Mouse (Mus musculus): ENCODE measurements at regions not wholly inside any gene's neighbourhood (a gene's known extent, or its start where the extent isn't known, plus 50 kb on each side); places are given as distances from the start of the nearest gene placed in this dataset.
A peak's percentile ranks its signal among the peaks of the same experiment; 100 is the strongest.

DNA sequence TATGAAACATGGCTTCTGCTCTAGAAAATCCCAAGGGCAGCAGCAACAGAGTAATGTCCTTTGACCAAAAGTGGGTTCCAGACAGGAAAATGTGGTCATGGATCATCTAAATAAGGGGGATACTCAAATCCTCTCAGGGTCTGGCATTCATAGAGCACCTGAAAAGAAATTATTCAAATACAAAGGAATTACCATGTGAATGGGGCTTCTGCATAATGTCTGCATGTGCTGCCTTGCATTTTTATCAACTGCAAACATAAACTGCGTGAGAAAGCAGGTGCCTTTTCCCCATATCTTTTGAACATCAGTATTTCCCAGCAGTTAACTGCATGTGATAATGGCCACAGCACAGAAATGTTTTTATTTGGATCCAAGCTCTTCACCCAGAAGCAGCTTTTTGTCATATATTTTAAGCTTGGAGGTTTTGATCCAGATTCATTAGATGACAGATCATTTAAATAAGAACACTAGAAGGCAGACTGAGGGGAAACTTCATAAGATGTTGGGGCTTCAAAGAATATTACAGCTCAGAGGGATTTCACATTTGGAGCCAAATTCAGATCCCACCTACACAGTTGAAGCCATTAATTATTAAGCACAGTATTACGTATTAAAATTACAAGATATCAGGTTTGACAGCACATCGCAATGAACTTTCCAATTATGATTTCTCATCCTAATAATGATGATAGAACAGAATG, 527.8 kb downstream of the Gm11232 start:
- no peak overlapping the region for H3K4me2 ChIP-seq (replicated peaks; ENCODE audit: low read depth, low read length, severe bottlenecking)
- H3K36me3 ChIP-seq (ENCODE audit: control insufficient read depth, insufficient read depth, low read length), result no peaks in the 10 kb centered on the region
- H3K27ac ChIP-seq (replicated peaks; ENCODE audit: low read depth, low read length), result no peak overlapping the region
- DNase-seq (ENCODE audit: low spot score), result no peak
- no peak for TF ChIP-seq POLR2A (IDR thresholded peaks at IDR 0.05; ENCODE audit: borderline replicate concordance, extremely low read depth, insufficient read depth, insufficient read length)
- H3K4me3 ChIP-seq (replicated peaks; ENCODE audit: low read length), result no peak overlapping the region
- no peak overlapping the region for H3K9ac ChIP-seq (ENCODE audit: low read depth, low read length, severe bottlenecking)
- H3K4me1 ChIP-seq (ENCODE audit: control insufficient read depth, insufficient read depth, low read length), result no peaks in the 10 kb centered on the region
- H3K9me3 ChIP-seq (ENCODE audit: control insufficient read depth, low read length), result no peaks in the 10 kb centered on the region
- 89% methylated on average over 3 of the region's 3 CpGs for WGBS
- H3K27me3 ChIP-seq (ENCODE audit: control insufficient read depth, insufficient read depth, low read length), result no peaks in the 10 kb centered on the region
- ATAC-seq (ENCODE audit: low FRiP score, low read depth), result no peak

DNA sequence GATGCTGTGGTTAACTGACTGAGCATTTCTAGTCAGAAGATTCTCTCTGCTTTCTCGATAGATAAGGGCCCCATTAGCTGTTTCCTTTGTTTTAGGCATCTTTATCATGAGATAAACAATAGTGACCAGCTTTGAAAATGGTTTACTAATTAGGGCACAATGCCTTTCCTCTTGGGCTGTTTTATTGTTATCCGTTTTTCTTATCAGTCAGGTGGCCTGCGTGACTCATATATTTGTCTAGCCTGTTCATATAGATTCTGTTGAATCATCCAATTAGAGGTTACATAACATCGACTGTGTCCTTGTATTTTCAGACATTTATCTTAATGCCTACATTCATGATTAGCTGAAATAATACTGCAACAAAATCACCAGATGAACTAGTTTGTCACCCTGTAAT, 531.1 kb downstream of the Gm11232 start:
- H3K4me2 ChIP-seq (replicated peaks; ENCODE audit: low read depth, low read length, severe bottlenecking), result no peak overlapping the region
- no peak overlapping the region for H3K27ac ChIP-seq (replicated peaks; ENCODE audit: low read depth, low read length)
- ATAC-seq (ENCODE audit: low FRiP score, low read depth), result no peak
- DNase-seq (ENCODE audit: low spot score), result no peak
- no peak overlapping the region for H3K4me3 ChIP-seq (replicated peaks; ENCODE audit: low read length)
- H3K9me3 ChIP-seq (ENCODE audit: control insufficient read depth, low read length), result no peaks in the 10 kb centered on the region
- no peak for TF ChIP-seq POLR2A (IDR thresholded peaks at IDR 0.05; ENCODE audit: borderline replicate concordance, extremely low read depth, insufficient read depth, insufficient read length)
- no peaks in the 10 kb centered on the region for H3K36me3 ChIP-seq (ENCODE audit: control insufficient read depth, insufficient read depth, low read length)
- H3K9ac ChIP-seq (ENCODE audit: low read depth, low read length, severe bottlenecking), result no peak overlapping the region
- 82% methylated on average over 4 of the region's 4 CpGs for WGBS
- no peaks in the 10 kb centered on the region for H3K27me3 ChIP-seq (ENCODE audit: control insufficient read depth, insufficient read depth, low read length)
- no peaks in the 10 kb centered on the region for H3K4me1 ChIP-seq (ENCODE audit: control insufficient read depth, insufficient read depth, low read length)

DNA sequence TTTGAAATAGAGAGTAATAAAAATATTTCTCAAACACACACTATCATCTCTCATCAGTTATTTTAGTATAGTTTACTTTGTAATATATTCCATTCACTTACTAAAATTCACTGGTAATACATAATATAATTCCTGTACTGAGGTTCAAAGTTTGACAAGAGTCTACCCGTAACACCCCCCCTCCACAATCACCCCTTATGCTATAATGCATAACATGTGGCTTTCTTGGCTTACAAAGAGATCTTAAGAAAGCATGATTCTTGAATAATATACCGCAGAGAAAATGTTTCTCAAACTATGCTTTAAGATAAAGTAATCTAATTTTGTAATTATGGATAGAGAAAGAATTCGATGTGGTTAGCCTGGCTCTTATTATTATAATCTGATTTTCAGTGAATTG, 539.7 kb downstream of the Gm11232 start:
- TF ChIP-seq POLR2A (IDR thresholded peaks at IDR 0.05; ENCODE audit: borderline replicate concordance, extremely low read depth, insufficient read depth, insufficient read length), result no peak
- Histone ChIP-seq H3K36me3 (ENCODE audit: control insufficient read depth, insufficient read depth, low read length) (no peaks in the 10 kb centered on the region), H3K27me3 (ENCODE audit: control insufficient read depth, insufficient read depth, low read length) (no peaks in the 10 kb centered on the region), H3K9ac (ENCODE audit: low read depth, low read length, severe bottlenecking) (no peak overlapping the region), H3K27ac (replicated peaks; ENCODE audit: low read depth, low read length) (no peak overlapping the region), H3K4me2 (replicated peaks; ENCODE audit: low read depth, low read length, severe bottlenecking) (no peak overlapping the region), H3K4me1 (ENCODE audit: control insufficient read depth, insufficient read depth, low read length) (no peaks in the 10 kb centered on the region), H3K9me3 (ENCODE audit: control insufficient read depth, low read length) (no peaks in the 10 kb centered on the region), H3K4me3 (replicated peaks; ENCODE audit: low read length) (no peak overlapping the region)
- no peak for DNase-seq (ENCODE audit: low spot score)
- 62% methylated on average over 3 of the region's 3 CpGs for WGBS
- ATAC-seq (ENCODE audit: low FRiP score, low read depth), result no peak

DNA sequence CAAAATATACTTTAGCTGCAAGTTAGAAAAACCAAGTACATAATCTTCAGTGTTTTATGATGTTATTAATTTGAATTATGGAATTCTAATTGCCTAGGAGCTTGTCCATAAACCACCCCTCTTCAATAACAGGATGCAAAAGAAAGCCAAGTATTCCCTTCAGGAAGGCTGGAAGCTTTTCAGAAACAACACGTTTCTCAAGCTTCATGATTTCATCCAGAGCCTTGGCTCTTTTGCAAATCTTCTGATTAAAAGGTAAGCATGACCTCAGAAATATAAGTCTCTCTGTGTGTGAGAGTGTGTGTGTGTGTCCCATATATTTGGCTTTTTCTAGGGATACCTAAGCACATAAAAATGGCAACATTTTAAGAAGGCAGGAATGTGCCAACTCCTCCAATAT, 570.0 kb downstream of the Gm11232 start:
- no peak for ATAC-seq (ENCODE audit: low FRiP score, low read depth)
- Histone ChIP-seq H3K4me1 (ENCODE audit: control insufficient read depth, insufficient read depth, low read length) (no peaks in the 10 kb centered on the region), H3K4me3 (replicated peaks; ENCODE audit: low read length) (no peak overlapping the region), H3K27me3 (ENCODE audit: control insufficient read depth, insufficient read depth, low read length) (no peaks in the 10 kb centered on the region), H3K9ac (ENCODE audit: low read depth, low read length, severe bottlenecking) (no peak overlapping the region), H3K9me3 (ENCODE audit: control insufficient read depth, low read length) (no peaks in the 10 kb centered on the region), H3K4me2 (replicated peaks; ENCODE audit: low read depth, low read length, severe bottlenecking) (no peak overlapping the region), H3K27ac (replicated peaks; ENCODE audit: low read depth, low read length) (no peak overlapping the region), H3K36me3 (ENCODE audit: control insufficient read depth, insufficient read depth, low read length) (no peaks in the 10 kb centered on the region)
- peak; percentile 63 for DNase-seq (ENCODE audit: low spot score)
- TF ChIP-seq POLR2A (IDR thresholded peaks at IDR 0.05; ENCODE audit: borderline replicate concordance, extremely low read depth, insufficient read depth, insufficient read length), result no peak
- 13% methylated on average over 1 of the region's 1 CpGs for WGBS

DNA sequence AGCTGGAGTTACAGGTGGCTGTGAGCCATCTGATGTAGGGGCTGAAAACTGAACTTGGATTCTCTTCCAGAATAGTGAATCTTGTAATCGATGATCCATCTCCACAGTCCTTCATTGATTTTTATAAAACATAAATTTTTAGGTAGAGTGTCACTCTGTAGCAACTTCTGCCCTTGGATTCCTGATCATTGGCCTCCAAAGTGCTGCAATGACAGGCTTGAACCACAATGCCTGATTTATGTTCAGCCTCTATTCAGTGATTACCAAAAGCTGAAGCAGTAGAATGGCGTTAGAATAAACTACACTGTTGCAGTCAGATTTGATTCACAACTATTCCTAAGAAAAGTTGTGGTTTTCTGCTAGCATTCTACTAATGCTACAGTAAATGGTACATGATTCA, 580.1 kb downstream of the Gm11232 start:
- H3K36me3 ChIP-seq (ENCODE audit: control insufficient read depth, insufficient read depth, low read length), result no peaks in the 10 kb centered on the region
- no peak for TF ChIP-seq POLR2A (IDR thresholded peaks at IDR 0.05; ENCODE audit: borderline replicate concordance, extremely low read depth, insufficient read depth, insufficient read length)
- ATAC-seq (ENCODE audit: low FRiP score, low read depth) (no peak), DNase-seq (ENCODE audit: low spot score) (no peak)
- no peaks in the 10 kb centered on the region for H3K4me1 ChIP-seq (ENCODE audit: control insufficient read depth, insufficient read depth, low read length)
- H3K9ac ChIP-seq (ENCODE audit: low read depth, low read length, severe bottlenecking), result no peak overlapping the region
- H3K4me3 ChIP-seq (replicated peaks; ENCODE audit: low read length), result no peak overlapping the region
- H3K4me2 ChIP-seq (replicated peaks; ENCODE audit: low read depth, low read length, severe bottlenecking), result no peak overlapping the region
- no peaks in the 10 kb centered on the region for H3K9me3 ChIP-seq (ENCODE audit: control insufficient read depth, low read length)
- H3K27me3 ChIP-seq (ENCODE audit: control insufficient read depth, insufficient read depth, low read length), result no peaks in the 10 kb centered on the region
- 87% methylated on average over 2 of the region's 2 CpGs for WGBS
- no peak overlapping the region for H3K27ac ChIP-seq (replicated peaks; ENCODE audit: low read depth, low read length)

DNA sequence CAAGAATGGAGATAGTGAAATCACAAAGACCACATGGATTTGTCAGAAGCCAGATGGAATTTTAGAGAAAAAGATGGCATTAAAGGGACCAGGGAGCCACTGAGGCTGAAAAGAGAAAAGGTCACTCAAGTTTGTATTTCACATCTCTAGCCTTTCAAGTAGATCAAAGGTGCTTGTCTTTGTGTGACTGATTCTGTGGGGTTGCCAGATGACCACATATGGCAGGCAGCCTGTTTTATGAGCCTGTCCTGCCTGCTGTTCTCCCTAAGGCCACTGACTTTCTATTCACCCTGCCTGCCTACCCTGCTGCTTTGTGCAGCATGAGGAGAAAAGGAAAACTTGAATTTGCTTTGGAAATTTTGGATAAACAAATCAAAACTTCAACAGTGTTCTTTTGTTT, 592.0 kb downstream of the Gm11232 start:
- Histone ChIP-seq H3K36me3 (ENCODE audit: control insufficient read depth, insufficient read depth, low read length) (no peaks in the 10 kb centered on the region), H3K4me2 (replicated peaks; ENCODE audit: low read depth, low read length, severe bottlenecking) (no peak overlapping the region), H3K9me3 (ENCODE audit: control insufficient read depth, low read length) (no peaks in the 10 kb centered on the region; the same call in 1 of the 2 replicates), H3K27ac (replicated peaks; ENCODE audit: low read depth, low read length) (no peak overlapping the region), H3K9ac (ENCODE audit: low read depth, low read length, severe bottlenecking) (no peak overlapping the region), H3K4me3 (replicated peaks; ENCODE audit: low read length) (no peak overlapping the region), H3K27me3 (ENCODE audit: control insufficient read depth, insufficient read depth, low read length) (no peaks in the 10 kb centered on the region), H3K4me1 (ENCODE audit: control insufficient read depth, insufficient read depth, low read length) (no peaks in the 10 kb centered on the region)
- ATAC-seq (ENCODE audit: low FRiP score, low read depth) (no peak), DNase-seq (ENCODE audit: low spot score) (no peak)
- TF ChIP-seq POLR2A (IDR thresholded peaks at IDR 0.05; ENCODE audit: borderline replicate concordance, extremely low read depth, insufficient read depth, insufficient read length), result no peak
